Mouse (Mus musculus): Measurements from ENCODE around the gene Gm37419.

DNA sequence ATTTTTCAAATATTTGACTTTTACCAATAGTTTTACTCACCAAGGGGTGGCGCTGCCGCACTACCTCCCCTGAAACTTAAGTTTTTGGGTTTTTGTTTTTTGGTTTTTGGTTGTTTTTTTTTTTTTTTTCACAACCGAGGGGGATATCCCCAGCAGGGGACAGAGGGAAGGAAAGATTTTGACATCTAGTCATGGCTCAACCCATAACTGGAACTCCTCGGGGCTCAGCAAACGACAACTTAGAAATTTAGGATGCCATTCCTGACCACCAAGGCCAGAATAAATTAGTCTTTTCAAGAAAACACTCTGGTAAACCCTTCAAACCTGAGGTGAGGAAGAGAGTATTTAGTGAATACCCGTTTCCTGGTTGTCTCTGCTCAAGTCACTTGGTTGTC is 2.8 kb upstream of the Gm37419 start:
- TF ChIP-seq POLR2A (IDR thresholded peaks at IDR 0.05; ENCODE audit: extremely low read depth, insufficient read depth, low read length) (no peak), CTCF (IDR thresholded peaks at IDR 0.05; ENCODE audit: extremely low read depth, insufficient read depth, low read length) (peak; percentile 53)

All from cortical plate, adult 2 months (tissue).